Mouse (Mus musculus) embryonic facial prominence, embryonic 10.5 days (tissue): ENCODE data around the gene Tspan12. TPM values are rescaled to one million over a fixed set of nuclear protein-coding genes. Genes with fewer than 3 reads are reported as not detected.

ENCODE experiments used
- DNase-seq: peaks from one replicate; pipeline ENCODE4 v3.0.0-alpha.2; 2017; ENCODE audit warnings: low spot score
- H3K27ac ChIP-seq: fragments of 300-500 bp; sonication (generic); replicated peaks from 2 replicates; pipeline ENCODE4 v1.5.1; 2016; ENCODE audit warnings: mild to moderate bottlenecking
- H3K27me3 ChIP-seq: fragments of 300-500 bp; sonication (generic); replicated peaks from 2 replicates; pipeline ENCODE4 v1.6.1; 2016; ENCODE audit warnings: low read depth, mild to moderate bottlenecking; ENCODE audit not compliant: poor library complexity, severe bottlenecking
- H3K36me3 ChIP-seq: fragments of 300-500 bp; sonication (generic); replicated peaks from 2 replicates; pipeline ENCODE4 v1.6.1; 2016; ENCODE audit warnings: mild to moderate bottlenecking, moderate library complexity
- H3K4me1 ChIP-seq: fragments of 300-500 bp; sonication (generic); 2 replicates; pipeline ENCODE4 v1.6.1; 2016
- H3K4me3 ChIP-seq: fragments of 300-500 bp; sonication (generic); 2 replicates; pipeline ENCODE4 v1.5.1; 2016; ENCODE audit warnings: mild to moderate bottlenecking, moderate library complexity
- H3K9me3 ChIP-seq: fragments of 300-500 bp; sonication (generic); 2 replicates; pipeline ENCODE4 v1.6.1; 2016; ENCODE audit warnings: mild to moderate bottlenecking
- WGBS: fragments of 180-500 bp; shearing (Covaris S2); methylation state at CpG from one replicate; pipeline ENCODE4 v1.1.7; 2016; 5-methylcytosine and 5-hydroxymethylcytosine counted together
- polyA plus RNA-seq: library from polyadenylated mRNA; unstranded; fragments of >200 nt; fragmentation: Nextera tagmentation; extraction: Ambion mirVana; gene quantifications from 2 replicates; pipeline ENCODE4 v1.2.1, GENCODE M21; 2016

Gene Tspan12
- polyA plus RNA-seq, 1 experiment from 2014 or later: 63.8 TPM

- Histone ChIP-seq H3K4me3 (no peak overlapping the region), H3K36me3 (peaks cover 9% of the 10 kb centered on the region), H3K27me3 (no peaks in the 10 kb centered on the region), H3K27ac (no peak overlapping the region), H3K9me3 (no peaks in the 10 kb centered on the region), H3K4me1 (0 out of 2 replicates have a peak, but pooled peaks cover 7% of the 10 kb centered on the region)
- WGBS: 83% methylated on average over 8 of the region's 8 CpGs
- DNase-seq: no peak
These were observed 29.0 kb downstream of the Tspan12 start for GRCm38 (mm10) chr6:21823281-21823680.

GRCm38 (mm10) chr6:21822721-21823134, 29.6 kb downstream of the Tspan12 start:
- Histone ChIP-seq H3K4me1 (0 out of 2 replicates have a peak, but pooled peaks cover 9% of the 10 kb centered on the region), H3K27me3 (no peaks in the 10 kb centered on the region), H3K27ac (no peak overlapping the region), H3K9me3 (no peaks in the 10 kb centered on the region), H3K4me3 (no peak overlapping the region), H3K36me3 (peaks cover 9% of the 10 kb centered on the region)
- 80% methylated on average over 7 of the region's 7 CpGs for WGBS
- DNase-seq: no peak

- H3K27ac ChIP-seq: no peak overlapping the region
- H3K4me1 ChIP-seq: 0 out of 2 replicates have a peak, but pooled peaks cover 6% of the 10 kb centered on the region
- no peak overlapping the region for H3K4me3 ChIP-seq
- 37% methylated on average over 5 of the region's 5 CpGs for WGBS
- H3K9me3 ChIP-seq: no peaks in the 10 kb centered on the region
- peaks cover 30% of the 10 kb centered on the region for H3K36me3 ChIP-seq
- no peak for DNase-seq
- no peaks in the 10 kb centered on the region for H3K27me3 ChIP-seq
These were observed 34.1 kb downstream of the Tspan12 start for GRCm38 (mm10) chr6:21818107-21818807.

GRCm38 (mm10) chr6:21806005-21806404, 46.3 kb downstream of the Tspan12 start:
- no peak overlapping the region for H3K27ac ChIP-seq
- no peaks in the 10 kb centered on the region for H3K9me3 ChIP-seq
- 88% methylated on average over 7 of the region's 7 CpGs for WGBS
- H3K36me3 ChIP-seq: peaks cover 46% of the 10 kb centered on the region
- no peak for DNase-seq
- H3K4me1 ChIP-seq: no peaks in the 10 kb centered on the region
- H3K27me3 ChIP-seq: no peaks in the 10 kb centered on the region
- no peak overlapping the region for H3K4me3 ChIP-seq

- Histone ChIP-seq H3K4me3 (no peak overlapping the region), H3K36me3 (peaks cover 54% of the 10 kb centered on the region), H3K4me1 (no peaks in the 10 kb centered on the region), H3K27ac (no peak overlapping the region), H3K27me3 (no peaks in the 10 kb centered on the region), H3K9me3 (no peaks in the 10 kb centered on the region)
- DNase-seq: no peak
- 71% methylated on average over 7 of the region's 7 CpGs for WGBS
These were observed 47.2 kb downstream of the Tspan12 start for GRCm38 (mm10) chr6:21805013-21805570.

- 78% methylated on average over 10 of the region's 10 CpGs for WGBS
- Histone ChIP-seq H3K27ac (no peak overlapping the region), H3K36me3 (peaks cover 58% of the 10 kb centered on the region), H3K27me3 (no peaks in the 10 kb centered on the region), H3K9me3 (no peaks in the 10 kb centered on the region), H3K4me3 (no peak overlapping the region), H3K4me1 (no peaks in the 10 kb centered on the region)
- DNase-seq: no peak
These were observed 48.6 kb downstream of the Tspan12 start for GRCm38 (mm10) chr6:21803483-21804340.

- H3K9me3 ChIP-seq: no peaks in the 10 kb centered on the region
- no peak overlapping the region for H3K4me3 ChIP-seq
- no peak overlapping the region for H3K27ac ChIP-seq
- peaks cover 46% of the 10 kb centered on the region for H3K36me3 ChIP-seq
- DNase-seq: no peak
- WGBS: 93% methylated on average over 9 of the region's 9 CpGs
- H3K4me1 ChIP-seq: no peaks in the 10 kb centered on the region
- no peaks in the 10 kb centered on the region for H3K27me3 ChIP-seq
These were observed 53.7 kb downstream of the Tspan12 start for GRCm38 (mm10) chr6:21798581-21798980.

- Histone ChIP-seq H3K9me3 (no peaks in the 10 kb centered on the region), H3K27me3 (no peaks in the 10 kb centered on the region), H3K4me3 (no peak overlapping the region), H3K27ac (no peak overlapping the region), H3K4me1 (no peaks in the 10 kb centered on the region), H3K36me3 (peaks cover 45% of the 10 kb centered on the region)
- whole genome bisulfite sequencing: 95% methylated on average over 4 of the region's 4 CpGs
- DNase-seq: no peak
These were observed 55.2 kb downstream of the Tspan12 start for GRCm38 (mm10) chr6:21797087-21797486.

GRCm38 (mm10) chr6:21796413-21796812, 55.9 kb downstream of the Tspan12 start:
- H3K36me3 ChIP-seq: peaks cover 45% of the 10 kb centered on the region
- no peaks in the 10 kb centered on the region for H3K9me3 ChIP-seq
- no peaks in the 10 kb centered on the region for H3K27me3 ChIP-seq
- H3K4me3 ChIP-seq: no peak overlapping the region
- WGBS: 91% methylated on average over 10 of the region's 10 CpGs
- no peaks in the 10 kb centered on the region for H3K4me1 ChIP-seq
- no peak overlapping the region for H3K27ac ChIP-seq
- DNase-seq: no peak

GRCm38 (mm10) chr6:21795410-21795809, 56.9 kb downstream of the Tspan12 start:
- H3K4me3 ChIP-seq: no peak overlapping the region
- H3K4me1 ChIP-seq: 0 out of 2 replicates have a peak, but pooled peaks cover 1% of the 10 kb centered on the region
- H3K36me3 ChIP-seq: peaks cover 39% of the 10 kb centered on the region
- DNase-seq: no peak
- 81% methylated on average over 5 of the region's 5 CpGs for WGBS
- H3K27ac ChIP-seq: no peak overlapping the region
- H3K27me3 ChIP-seq: no peaks in the 10 kb centered on the region
- H3K9me3 ChIP-seq: no peaks in the 10 kb centered on the region

GRCm38 (mm10) chr6:21795072-21795407, 57.3 kb downstream of the Tspan12 start:
- no peak overlapping the region for H3K4me3 ChIP-seq
- no peaks in the 10 kb centered on the region for H3K27me3 ChIP-seq
- WGBS: 9% methylated on average over 7 of the region's 7 CpGs
- H3K36me3 ChIP-seq: peaks cover 35% of the 10 kb centered on the region
- 0 out of 2 replicates have a peak, but pooled peaks cover 5% of the 10 kb centered on the region for H3K4me1 ChIP-seq
- DNase-seq: peak; percentile 72
- H3K9me3 ChIP-seq: no peaks in the 10 kb centered on the region
- H3K27ac ChIP-seq: no peak overlapping the region

- peaks cover 30% of the 10 kb centered on the region for H3K36me3 ChIP-seq
- DNase-seq: no peak
- H3K4me3 ChIP-seq: no peak overlapping the region
- H3K27ac ChIP-seq: no peak overlapping the region
- H3K27me3 ChIP-seq: no peaks in the 10 kb centered on the region
- H3K9me3 ChIP-seq: no peaks in the 10 kb centered on the region
- H3K4me1 ChIP-seq: 0 out of 2 replicates have a peak, but pooled peaks cover 5% of the 10 kb centered on the region
- WGBS: 80% methylated on average over 11 of the region's 11 CpGs
These were observed 57.8 kb downstream of the Tspan12 start for GRCm38 (mm10) chr6:21794337-21795071.
